Mouse (Mus musculus) thymus, adult 2 months (tissue): ENCODE measurements around the gene Cep104.

Experiments
- CTCF ChIP-seq: fragments of 200-500 bp; IDR thresholded peaks from 2 replicates; pipeline ENCODE4 v1.5.1; 2012; ENCODE audit warnings: mild to moderate bottlenecking, control low read depth, low read length, moderate library complexity, borderline replicate concordance; ENCODE audit not compliant: control insufficient read depth, poor library complexity, insufficient read depth; ENCODE audit errors: extremely low read depth
- POLR2A ChIP-seq: fragments of 200-500 bp; IDR thresholded peaks from 2 replicates; pipeline ENCODE4 v1.6.1; 2012; ENCODE audit warnings: mild to moderate bottlenecking, low read length, control low read depth, moderate library complexity; ENCODE audit not compliant: control insufficient read depth, poor library complexity, insufficient read depth; ENCODE audit errors: extremely low read depth

GRCm38 (mm10) chr4:154024729-154025521, 49.9 kb downstream of the Cep104 start:
- TF ChIP-seq CTCF (no peak), POLR2A (no peak)
